Mouse (Mus musculus): ENCODE results near the gene Rgr. TPM values are rescaled to one million over a fixed set of nuclear protein-coding genes. Genes with fewer than 3 reads are reported as not detected.

The Rgr gene
- not detected for total RNA-seq (2021)

- no peak for DNase-seq
These were observed at the start of gene Rgr for GRCm38 (mm10) chr14:37048914-37049410. Rgr (minus strand) TSS chr14:37048964.

DNA sequence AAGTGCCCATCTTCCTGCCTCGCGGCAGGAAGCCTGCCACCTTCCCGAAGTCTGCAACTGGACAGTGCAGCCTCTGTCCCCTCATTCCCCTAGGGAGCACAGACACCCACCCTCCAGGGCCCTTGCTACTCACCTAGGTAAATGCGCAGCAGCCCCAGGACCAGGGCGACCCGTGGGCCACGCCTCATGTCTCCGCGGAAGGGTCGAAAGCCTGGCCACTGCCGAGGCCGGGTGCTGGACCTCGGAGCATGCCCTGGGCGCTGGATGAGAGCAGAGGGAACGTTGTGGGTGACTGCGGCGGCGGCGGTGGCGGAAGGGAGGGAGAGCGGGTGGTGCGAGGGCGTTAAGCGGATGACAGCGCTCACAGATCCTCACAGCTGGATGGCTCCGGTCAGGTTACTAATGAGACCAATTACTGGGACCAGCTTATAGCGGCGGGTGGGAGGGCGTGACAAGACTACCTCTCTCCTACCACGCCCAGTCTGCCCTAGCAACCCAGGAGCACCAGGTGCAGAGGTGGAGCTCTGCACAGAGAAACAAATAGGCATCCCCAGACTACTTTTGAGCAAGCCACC lies 49.3 kb upstream of the Rgr start, which contains the start of gene Cdhr1:
Cdhr1 (minus strand) TSS at position 392 of the 575 bp plus-strand sequence.
- peak; percentile 15 to 22 for DNase-seq

- no peak for DNase-seq
These were observed 46.8 kb upstream of the Rgr start for GRCm38 (mm10) chr14:37095556-37095955.

GRCm38 (mm10) chr14:37094436-37094835 lies 45.7 kb upstream of the Rgr start:
- DNase-seq, result no peak

GRCm38 (mm10) chr14:37083755-37084154 lies 35.0 kb upstream of the Rgr start:
- no peak for DNase-seq

- no peak for DNase-seq
These were observed 32.0 kb upstream of the Rgr start for GRCm38 (mm10) chr14:37080724-37081123.

DNA sequence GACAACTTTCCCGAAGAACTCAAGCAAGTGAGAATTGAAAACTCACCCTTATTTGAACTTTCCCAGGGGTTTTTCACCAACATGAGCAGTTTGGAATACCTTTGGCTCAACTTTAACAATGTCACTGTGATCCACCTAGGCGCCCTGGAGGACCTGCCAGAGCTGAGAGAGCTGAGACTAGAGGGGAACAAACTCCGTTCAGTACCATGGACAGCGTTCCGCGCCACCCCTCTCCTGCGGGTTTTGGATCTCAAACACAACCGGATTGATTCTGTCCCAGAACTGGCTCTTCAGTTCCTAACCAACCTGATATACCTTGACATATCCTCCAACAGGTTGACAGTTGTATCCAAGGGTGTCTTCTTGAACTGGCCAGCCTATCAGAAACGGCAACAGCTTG lies 19.8 kb upstream of the Rgr start:
- no peak for DNase-seq

GRCm38 (mm10) chr14:37067629-37068028 lies 18.9 kb upstream of the Rgr start, which contains the start of gene Lrit2:
Lrit2 (plus strand) TSS chr14:37067929.
- no peak for DNase-seq

- DNase-seq, result no peak
These were observed 17.9 kb upstream of the Rgr start for GRCm38 (mm10) chr14:37066636-37067035.

GRCm38 (mm10) chr14:37064849-37065248 lies 16.1 kb upstream of the Rgr start:
- DNase-seq, result no peak

- no peak for DNase-seq
These were observed 14.3 kb downstream of the Rgr start for GRCm38 (mm10) chr14:37034432-37034831.

- peak; percentile 79 to 82 for DNase-seq
These were observed 15.5 kb downstream of the Rgr start for GRCm38 (mm10) chr14:37033241-37033640.

DNA sequence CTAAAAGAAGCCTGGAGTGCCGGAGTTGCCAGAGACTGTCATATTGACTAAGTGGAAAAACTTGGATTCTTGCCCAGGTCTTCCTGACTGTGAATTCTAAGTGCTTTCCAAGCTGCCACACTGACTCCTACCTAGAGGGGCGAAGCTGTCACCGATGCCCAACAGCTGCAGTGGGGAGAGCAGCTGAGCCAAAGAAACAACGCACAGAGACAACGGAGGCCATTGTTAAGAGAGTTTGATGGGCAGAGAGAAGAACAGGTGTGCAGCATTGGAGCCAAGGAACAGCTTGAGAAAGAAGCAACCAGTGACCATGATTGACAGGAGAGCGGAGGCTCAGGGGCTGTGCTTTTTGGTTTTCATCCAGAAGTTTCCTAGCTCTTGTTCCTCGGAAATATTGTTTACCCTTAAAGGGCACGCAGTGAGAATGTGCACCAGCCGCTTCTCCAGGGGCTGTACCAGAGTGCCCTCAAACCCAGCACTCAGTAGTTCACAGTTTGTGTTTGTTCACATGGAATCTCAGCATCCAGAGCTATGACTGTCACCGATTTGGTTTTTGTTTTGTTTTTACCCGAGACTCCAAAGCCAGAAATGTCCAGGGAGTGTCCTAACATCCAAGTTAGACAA lies 16.2 kb downstream of the Rgr start:
- no peak for DNase-seq

DNA sequence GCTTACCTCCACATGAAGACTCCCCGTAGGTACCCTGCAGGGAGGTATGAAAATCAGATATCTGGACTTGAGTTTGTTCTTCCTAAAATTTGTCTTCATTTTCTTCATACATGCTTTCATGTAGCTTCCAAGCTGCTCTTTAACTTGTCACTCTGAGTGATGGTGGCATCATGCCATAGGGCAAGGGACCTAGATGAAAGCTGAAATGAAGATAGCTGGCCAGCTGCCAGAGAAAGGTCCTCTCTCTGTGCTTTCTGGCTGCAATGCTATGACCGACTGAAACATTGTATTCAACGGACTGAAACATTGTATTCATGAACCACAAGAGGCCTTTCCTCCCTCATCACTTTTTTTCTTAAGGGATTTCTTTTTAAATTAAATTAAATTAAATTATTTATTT lies 20.2 kb downstream of the Rgr start:
- DNase-seq, result no peak

GRCm38 (mm10) chr14:37027951-37028350 lies 20.8 kb downstream of the Rgr start:
- DNase-seq, result no peak

GRCm38 (mm10) chr14:37027248-37027933 lies 21.4 kb downstream of the Rgr start:
- DNase-seq, result no peak

DNA sequence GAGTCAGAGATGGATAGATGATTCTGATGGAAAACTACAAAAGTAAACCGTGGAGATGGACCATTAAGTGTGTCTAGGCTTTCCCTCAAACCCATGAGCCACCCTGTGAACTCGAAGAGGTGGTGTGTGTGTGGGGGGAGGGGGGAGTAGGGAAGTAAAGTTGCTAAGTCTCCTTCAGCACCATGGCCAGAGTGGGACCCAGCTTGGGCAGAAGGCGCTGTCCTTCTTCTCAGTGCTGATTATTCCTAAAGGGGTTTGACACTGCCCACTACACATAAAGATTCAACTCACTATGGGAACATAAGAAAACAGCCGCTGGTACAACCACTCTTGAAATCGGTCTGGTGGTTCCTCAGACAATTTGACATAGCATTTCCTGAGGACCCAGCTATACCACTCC lies 32.9 kb downstream of the Rgr start:
- DNase-seq, result no peak

GRCm38 (mm10) chr14:37013644-37014043 lies 35.1 kb downstream of the Rgr start:
- DNase-seq, result peak; percentile 17 to 28

DNA sequence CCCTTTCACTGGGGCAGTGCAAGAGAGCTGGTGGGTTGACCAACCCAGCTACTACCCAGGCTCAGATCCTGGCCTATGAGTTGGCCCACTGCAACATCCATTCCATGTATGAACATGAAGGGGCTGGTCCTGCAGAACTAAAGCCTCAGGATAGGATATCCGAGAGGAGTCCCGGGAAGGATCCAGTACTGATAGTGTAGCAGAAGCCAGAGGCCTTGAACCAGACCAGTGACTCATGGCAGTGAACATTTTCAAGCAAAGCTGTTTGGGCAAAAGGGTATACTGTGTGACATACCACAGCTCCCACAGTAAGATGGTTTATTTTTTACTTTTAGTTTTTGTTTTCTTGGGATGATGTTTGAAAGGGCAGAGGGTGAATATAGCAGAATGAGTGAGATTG lies 39.1 kb downstream of the Rgr start:
- DNase-seq, result no peak

- no peak for DNase-seq
These were observed 42.3 kb downstream of the Rgr start for GRCm38 (mm10) chr14:37006489-37006888.

DNA sequence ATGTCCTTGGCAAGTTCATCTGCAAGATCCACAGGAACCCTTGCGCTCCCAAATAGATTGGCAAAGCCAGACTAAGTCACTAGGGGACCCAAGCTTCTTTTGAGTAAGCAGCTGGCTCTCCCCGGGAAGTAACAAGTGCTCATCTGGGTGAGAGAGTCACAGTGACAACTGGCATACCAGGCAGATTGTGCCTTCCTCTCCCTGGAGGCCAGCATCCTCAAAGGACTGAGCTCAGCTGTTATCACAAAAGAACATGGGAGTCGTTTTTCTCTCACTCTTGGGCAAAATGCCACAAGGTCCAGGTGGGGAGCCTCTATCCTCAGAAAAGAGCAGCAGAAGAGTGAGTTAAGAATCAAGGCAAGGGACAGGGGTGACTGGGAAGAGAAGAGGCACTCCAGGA lies 42.9 kb downstream of the Rgr start:
- no peak for DNase-seq

- peak in 1 of 2 experiments; percentile 4 for DNase-seq
These were observed 45.2 kb downstream of the Rgr start for GRCm38 (mm10) chr14:37003431-37004095.

GRCm38 (mm10) chr14:37002852-37003251 lies 45.9 kb downstream of the Rgr start:
- DNase-seq, result no peak
